Mouse (Mus musculus) CH12.LX (cell line): ENCODE measurements around the gene Gipc2. TPM values are rescaled to one million over a fixed set of nuclear protein-coding genes. Genes with fewer than 3 reads are reported as not detected.
"Not testable (repeated sequence)": the region's sequence is repeated elsewhere in the genome, so short reads cannot be mapped to it uniquely, and the experiment has no call there.

ENCODE experiments used
- DNase-seq: peaks from one replicate; pipeline ENCODE4 v3.0.0-alpha.2; 2013; ENCODE audit errors: extremely low read depth
- H3K27ac ChIP-seq: 2 replicates; pipeline ENCODE4 v1.5.1; 2012; ENCODE audit warnings: low read depth, mild to moderate bottlenecking, control low read depth, moderate library complexity; ENCODE audit not compliant: insufficient read depth
- H3K27me3 ChIP-seq: replicated peaks from 2 replicates; pipeline ENCODE3; 2012; ENCODE audit warnings: inconsistent platforms
- H3K36me3 ChIP-seq, 2 experiments: replicated peaks in 1 of 2; 2 replicates each; pipeline versions ENCODE3 to v1.6.1; 2012; ENCODE audit warnings: inconsistent platforms in 1 of 2, low read length in 1 of 2, mild to moderate bottlenecking in 1 of 2, mixed read lengths in 1 of 2, moderate library complexity in 1 of 2; ENCODE audit not compliant: control insufficient read depth in 1 of 2, insufficient read depth in 1 of 2
- H3K4me1 ChIP-seq, 2 experiments: 2 replicates each; pipeline ENCODE4 v1.6.1; 2012; ENCODE audit warnings: inconsistent platforms in 1 of 2, moderate library complexity in 1 of 2; ENCODE audit not compliant: insufficient read depth in 2 of 2, control insufficient read depth in 1 of 2
- H3K4me2 ChIP-seq: 2 replicates; pipeline ENCODE4 v1.6.1; 2012; ENCODE audit warnings: low read depth, mild to moderate bottlenecking, control low read depth; ENCODE audit not compliant: poor library complexity, insufficient read depth, severe bottlenecking
- H3K4me3 ChIP-seq, 3 experiments: fragments of 150-350 bp in 1 of 3; sonication (generic) in 1 of 3; replicated peaks in 1 of 3; 2 replicates each; pipeline versions ENCODE3 to v1.5.1; 2011 to 2012; ENCODE audit warnings: low read depth in 2 of 3, low read length in 2 of 3, mild to moderate bottlenecking in 2 of 3, moderate library complexity in 2 of 3, control low read depth in 1 of 3, improper control_type of control experiment in 1 of 3, inconsistent platforms in 1 of 3, mixed read lengths in 1 of 3; ENCODE audit not compliant: poor library complexity in 1 of 3
- H3K79me2 ChIP-seq: replicated peaks from 2 replicates; pipeline ENCODE4 v1.6.1; 2012; ENCODE audit warnings: mild to moderate bottlenecking, moderate library complexity; ENCODE audit not compliant: control insufficient read depth, poor library complexity, insufficient read depth, severe bottlenecking; ENCODE audit errors: extremely low read depth
- H3K9ac ChIP-seq: 2 replicates; pipeline ENCODE4 v1.6.1; 2012; ENCODE audit warnings: low read depth, mild to moderate bottlenecking, control low read depth, moderate library complexity; ENCODE audit not compliant: insufficient read depth
- H3K9me3 ChIP-seq: replicated peaks from 2 replicates; pipeline ENCODE3; 2012; ENCODE audit warnings: low read length, inconsistent platforms, mixed read lengths
- CTCF ChIP-seq, 2 experiments: IDR thresholded peaks in 1 of 2; conservative IDR thresholded peaks in 1 of 2; 2 replicates each; pipeline ENCODE4 v1.5.1; 2011 to 2012; ENCODE audit warnings: low read depth in 2 of 2, low read length in 2 of 2, improper control_type of control experiment in 1 of 2, inconsistent platforms in 1 of 2, mild to moderate bottlenecking in 1 of 2, moderate library complexity in 1 of 2
- ETS1 ChIP-seq: conservative IDR thresholded peaks from 2 replicates; pipeline ENCODE4 v1.6.1; 2012; ENCODE audit warnings: low read depth, mild to moderate bottlenecking, inconsistent platforms, low read length, improper control_type of control experiment, moderate library complexity
- IRF4 ChIP-seq: IDR thresholded peaks from 2 replicates; pipeline ENCODE4 v1.6.1; 2014; ENCODE audit warnings: low read depth, mild to moderate bottlenecking, inconsistent platforms, low read length, improper control_type of control experiment
- JUND ChIP-seq: conservative IDR thresholded peaks from 2 replicates; pipeline ENCODE4 v1.6.1; 2011; ENCODE audit warnings: low read depth, low read length, improper control_type of control experiment
- MAFK ChIP-seq: IDR thresholded peaks from 2 replicates; pipeline ENCODE4 v1.6.1; 2011; ENCODE audit warnings: low read length, improper control_type of control experiment; ENCODE audit not compliant: insufficient replicate concordance
- MEF2A ChIP-seq: IDR thresholded peaks from 2 replicates; pipeline ENCODE4 v1.6.1; 2014; ENCODE audit warnings: low read depth, mild to moderate bottlenecking, inconsistent platforms, low read length, improper control_type of control experiment, borderline replicate concordance
- MYC ChIP-seq: IDR thresholded peaks from 2 replicates; pipeline ENCODE4 v1.6.1; 2011; ENCODE audit warnings: low read depth, mild to moderate bottlenecking, improper control_type of control experiment, low read length
- POLR2AphosphoS2 ChIP-seq: IDR thresholded peaks from 2 replicates; pipeline ENCODE4 v1.6.1; 2011; ENCODE audit warnings: low read depth, low read length, improper control_type of control experiment
- RCOR1 ChIP-seq: conservative IDR thresholded peaks from 2 replicates; pipeline ENCODE4 v1.6.1; 2012; ENCODE audit warnings: low read depth, mild to moderate bottlenecking, inconsistent platforms, low read length, improper control_type of control experiment
- SMC3 ChIP-seq: IDR thresholded peaks from 2 replicates; pipeline ENCODE4 v1.6.1; 2011; ENCODE audit warnings: low read depth, low read length, improper control_type of control experiment
- TBP ChIP-seq: conservative IDR thresholded peaks from 2 replicates; pipeline ENCODE4 v1.6.1; 2011; ENCODE audit warnings: low read depth, low read length, improper control_type of control experiment
- USF1 ChIP-seq: IDR thresholded peaks from 2 replicates; pipeline ENCODE4 v1.6.1; 2014; ENCODE audit warnings: low read depth, mild to moderate bottlenecking, inconsistent platforms, low read length, improper control_type of control experiment
- ZKSCAN1 ChIP-seq: IDR thresholded peaks from 2 replicates; pipeline ENCODE4 v1.6.1; 2012; ENCODE audit warnings: low read depth, inconsistent platforms, low read length, improper control_type of control experiment, borderline replicate concordance
- ZMIZ1 ChIP-seq: IDR thresholded peaks from 2 replicates; pipeline ENCODE4 v1.6.1; 2012; ENCODE audit warnings: low read depth, mild to moderate bottlenecking, inconsistent platforms, low read length, improper control_type of control experiment
- dilution Hi-C: fragments of 300-500 bp; cut with MboI; formaldehyde crosslinking; loops from 2 replicates; pipeline ENCODE4 v1.14.3; 2020; ENCODE audit warnings: low sequenced_read_pairs; ENCODE audit not compliant: extremely low pct_unique_long_range_greater_than_20kb, extremely low pct_ligation_motif_present
- in situ Hi-C: fragments of 300-500 bp; cut with MboI; formaldehyde crosslinking; loops from 3 replicates; pipeline ENCODE4 v1.14.3; 2019; ENCODE audit warnings: low sequenced_read_pairs, low pct_ligation_motif_present, low pct_unique_long_range_greater_than_20kb, mixed read lengths
- polyA plus RNA-seq: library from polyadenylated mRNA; unstranded; fragments of >175 nt; gene quantifications from 2 replicates; pipeline ENCODE4 v1.2.1, GENCODE M21; 2012; ENCODE audit warnings: low read depth; ENCODE audit not compliant: insufficient read length
- total RNA-seq, 2 experiments: library from RNA; depleted of rRNA; stranded (reverse); fragments of 300-350 nt in 1 of 2; fragments of >200 nt in 1 of 2; gene quantifications; 2 replicates each; pipeline ENCODE4 v1.2.3; 2012 to 2014

Gene Gipc2
- total and polyA plus RNA-seq, 3 experiments = 0.24 to 1.2 (median 0.38) TPM

DNA sequence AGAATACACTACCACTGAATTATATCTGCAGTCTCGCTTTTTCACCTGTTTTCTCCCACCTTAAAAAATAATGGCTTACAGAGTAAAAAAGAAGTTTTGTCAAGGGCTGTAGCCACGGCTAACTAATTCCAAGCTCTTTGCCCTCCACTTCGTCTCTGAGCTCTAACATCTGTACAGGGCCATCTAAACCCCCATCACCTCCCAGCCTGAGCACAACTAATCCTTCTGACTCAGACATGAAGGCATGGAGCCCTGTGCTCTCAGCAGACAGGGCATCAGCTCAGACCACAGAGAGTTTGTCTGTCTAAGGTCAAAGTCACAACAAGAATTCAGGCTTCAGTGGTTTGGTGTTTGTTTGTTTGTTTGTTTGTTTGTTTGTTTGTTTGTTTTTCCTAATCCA lies 23.9 kb downstream of the Gipc2 start:
- Histone ChIP-seq H3K79me2 (no peaks in the 10 kb centered on the region), H3K4me1 (no peaks in the 10 kb centered on the region), H3K4me2 (no peak overlapping the region), H3K4me3 (no peak overlapping the region), H3K36me3 (no peaks in the 10 kb centered on the region), H3K27ac (no peak overlapping the region), H3K27me3 (no peaks in the 10 kb centered on the region), H3K9me3 (no peaks in the 10 kb centered on the region), H3K9ac (no peak overlapping the region)
- in situ Hi-C loops (no loop called here), dilution Hi-C loops (no loop called here)
- DNase-seq = no peak
- TF ChIP-seq MAFK (no peak), MYC (no peak)

DNA sequence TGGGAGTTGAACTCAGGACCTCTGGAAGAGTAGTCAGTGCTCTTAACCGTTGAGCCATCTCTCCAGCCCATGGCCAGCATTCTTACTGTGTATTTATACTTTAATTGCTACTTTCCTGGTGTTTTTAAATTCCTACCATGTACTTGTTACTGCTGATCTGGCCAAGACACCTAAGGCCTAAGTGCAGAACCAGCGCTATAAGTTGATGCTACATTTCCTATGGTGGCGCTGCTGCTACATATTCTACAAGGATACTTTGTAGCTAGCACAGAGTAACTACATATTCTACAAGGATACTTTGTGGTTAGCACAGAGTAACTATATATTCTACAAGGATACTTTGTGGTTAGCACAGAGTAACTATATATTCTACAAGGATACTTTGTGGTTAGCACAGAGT lies 26.7 kb downstream of the Gipc2 start:
- H3K4me3 ChIP-seq, H3K27me3 ChIP-seq, in situ Hi-C loops, dilution Hi-C loops, DNase-seq, H3K9ac ChIP-seq, H3K36me3 ChIP-seq, H3K79me2 ChIP-seq, H3K9me3 ChIP-seq, H3K4me1 ChIP-seq, H3K4me2 ChIP-seq, H3K27ac ChIP-seq: not testable (repeated sequence)
- peak in 1 of 2 experiments; percentile 19; a peak in 1 of 4 replicates for TF ChIP-seq CTCF (conservative IDR thresholded peaks at IDR 0.05 in 1 of 2, IDR thresholded peaks at IDR 0.05 in 1 of 2; ENCODE audit: low read depth in 2 of 2, low read length in 2 of 2)

DNA sequence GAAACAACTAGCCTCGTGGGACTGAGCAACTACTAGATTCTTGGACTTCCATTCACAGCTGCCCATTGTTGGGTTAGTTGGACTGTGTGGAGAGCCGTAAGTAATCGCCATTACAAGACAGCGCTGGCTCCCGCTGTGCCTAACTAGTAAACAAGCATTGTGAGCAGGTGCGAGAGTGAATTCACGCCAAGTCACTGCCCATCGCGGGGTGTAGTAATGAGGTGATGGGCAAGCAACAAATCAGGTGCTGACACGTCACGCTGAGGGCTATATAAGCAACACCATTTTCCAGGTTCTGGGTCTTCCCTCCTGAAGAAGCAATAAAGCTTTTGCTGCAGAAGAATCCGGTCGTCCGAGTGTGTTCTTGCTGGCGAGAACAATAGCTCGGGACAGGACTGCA lies 29.9 kb downstream of the Gipc2 start:
- H3K27me3 ChIP-seq, H3K4me3 ChIP-seq, H3K79me2 ChIP-seq, H3K27ac ChIP-seq, H3K36me3 ChIP-seq, DNase-seq, H3K4me2 ChIP-seq, H3K9me3 ChIP-seq, in situ Hi-C loops, H3K4me1 ChIP-seq, dilution Hi-C loops, H3K9ac ChIP-seq: not testable (repeated sequence)

DNA sequence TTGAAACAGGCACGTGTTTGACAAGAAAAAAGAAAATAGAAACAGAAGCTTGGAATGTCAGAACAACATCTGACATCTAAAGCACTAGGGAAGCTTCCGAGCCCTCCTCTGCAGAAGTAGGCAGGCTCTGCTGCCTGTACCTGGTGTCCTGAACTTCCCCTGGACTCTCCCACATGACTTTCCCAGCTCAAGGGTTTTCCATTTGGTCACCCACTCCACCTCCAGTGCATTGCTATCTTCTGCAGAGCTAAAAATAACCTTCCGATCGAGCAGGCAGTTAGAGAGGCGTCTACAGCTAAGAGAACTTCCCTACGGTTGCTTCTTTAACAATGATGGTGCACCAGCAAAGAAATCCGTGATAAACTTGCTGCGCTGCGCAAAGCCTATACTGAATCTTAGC lies 32.4 kb downstream of the Gipc2 start:
- no peak overlapping the region for H3K27ac ChIP-seq
- H3K4me1 ChIP-seq = no peaks in the 10 kb centered on the region
- peaks cover 2% of the 10 kb centered on the region for H3K9me3 ChIP-seq
- 0 out of 2 replicates have a peak overlapping the region, but pooled peaks have one; percentile 35 for H3K4me2 ChIP-seq
- no peak for DNase-seq
- H3K79me2 ChIP-seq = no peaks in the 10 kb centered on the region
- dilution Hi-C loops (no loop called here), in situ Hi-C loops (no loop called here)
- H3K4me3 ChIP-seq = no peak overlapping the region
- H3K36me3 ChIP-seq = no peaks in the 10 kb centered on the region
- no peaks in the 10 kb centered on the region for H3K27me3 ChIP-seq
- no peak for TF ChIP-seq RCOR1
- no peak for TF ChIP-seq ZMIZ1
- TF ChIP-seq IRF4 = no peak
- no peak for TF ChIP-seq ETS1
- TF ChIP-seq MAFK = no peak
- TF ChIP-seq TBP = no peak
- TF ChIP-seq MEF2A = no peak
- TF ChIP-seq MYC = no peak
- no peak for TF ChIP-seq POLR2AphosphoS2
- no peak for TF ChIP-seq SMC3
- TF ChIP-seq USF1 = no peak
- TF ChIP-seq JUND = no peak
- no peak for TF ChIP-seq ZKSCAN1
- no peak overlapping the region for H3K9ac ChIP-seq
